Mouse (Mus musculus): ENCODE measurements around the gene Ndrg3. TPM values are rescaled to one million over a fixed set of nuclear protein-coding genes. Genes with fewer than 3 reads are reported as not detected.

Gene Ndrg3
- polyA plus RNA-seq, 1 experiment from 2014 or later = 41.1 TPM

DNA sequence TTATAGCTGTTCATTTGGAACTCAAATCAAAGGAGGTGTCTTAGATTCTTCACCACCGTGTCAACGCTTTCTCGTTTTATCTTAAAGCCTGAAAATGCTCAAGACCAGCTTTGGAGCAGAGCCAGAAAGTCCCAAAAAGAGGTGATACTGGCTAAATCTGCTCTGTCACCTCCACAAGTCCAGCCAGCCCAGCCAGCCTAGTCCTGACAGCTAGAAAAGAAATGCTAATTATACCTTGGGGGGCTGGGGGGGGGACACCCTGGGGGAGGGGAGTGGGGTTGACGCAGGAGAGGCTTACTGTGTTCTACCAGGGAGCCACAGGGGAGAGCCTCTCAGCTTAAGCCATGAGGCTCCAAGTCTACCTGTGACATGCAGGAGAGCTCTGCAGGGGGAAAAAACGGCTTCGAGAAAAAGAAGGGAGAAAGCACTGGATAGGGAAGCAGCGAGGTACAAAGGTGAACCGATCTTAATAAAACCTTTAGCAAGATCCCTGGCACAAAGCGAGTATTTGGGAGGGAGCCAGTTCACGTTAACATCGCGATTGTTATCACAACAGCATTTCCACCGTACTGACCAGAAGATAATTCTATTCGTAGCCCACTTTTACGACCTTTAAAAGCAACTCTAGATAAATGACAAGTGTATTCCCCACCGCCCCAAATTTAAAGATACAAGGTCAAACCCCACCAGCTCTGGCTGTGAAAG is 977 bp downstream of the Ndrg3 start:
- WGBS (ENCODE audit: insufficient replicate concordance) = 3% methylated on average over 16 of the region's 16 CpGs
- peaks cover 26% of the 10 kb centered on the region for H3K36me3 ChIP-seq
- H3K9ac ChIP-seq = peak overlapping the region; percentile 96
- no peaks in the 10 kb centered on the region for H3K27me3 ChIP-seq
- no peak for ATAC-seq (ENCODE audit: low read depth)
- H3K27ac ChIP-seq = peak overlapping the region; percentile 92
- H3K4me2 ChIP-seq = peak overlapping the region; percentile 81
- no peaks in the 10 kb centered on the region for H3K9me3 ChIP-seq (replicated peaks)
- H3K4me1 ChIP-seq (replicated peaks) = peaks cover 53% of the 10 kb centered on the region
- peak; percentile 10 for DNase-seq
- H3K4me3 ChIP-seq (replicated peaks) = peak overlapping the region; percentile 94

- no peaks in the 10 kb centered on the region for H3K9me3 ChIP-seq (replicated peaks)
- H3K4me2 ChIP-seq = 0 out of 2 replicates have a peak overlapping the region, but pooled peaks have one; percentile 4
- H3K36me3 ChIP-seq = peaks cover 3% of the 10 kb centered on the region; the same call in 1 of the 2 replicates
- H3K9ac ChIP-seq = peak overlapping the region; percentile 34; the same call in 1 of the 2 replicates
- peaks cover 65% of the 10 kb centered on the region for H3K4me1 ChIP-seq (replicated peaks)
- no peak overlapping the region for H3K4me3 ChIP-seq (replicated peaks)
- WGBS (ENCODE audit: insufficient replicate concordance) = 42% methylated on average over 3 of the region's 3 CpGs
- ATAC-seq (ENCODE audit: low read depth) (no peak), DNase-seq (no peak)
- no peaks in the 10 kb centered on the region for H3K27me3 ChIP-seq
- peak overlapping the region; percentile 56 for H3K27ac ChIP-seq
These were observed 4.5 kb downstream of the Ndrg3 start for GRCm38 (mm10) chr2:156987316-156987715.

DNA sequence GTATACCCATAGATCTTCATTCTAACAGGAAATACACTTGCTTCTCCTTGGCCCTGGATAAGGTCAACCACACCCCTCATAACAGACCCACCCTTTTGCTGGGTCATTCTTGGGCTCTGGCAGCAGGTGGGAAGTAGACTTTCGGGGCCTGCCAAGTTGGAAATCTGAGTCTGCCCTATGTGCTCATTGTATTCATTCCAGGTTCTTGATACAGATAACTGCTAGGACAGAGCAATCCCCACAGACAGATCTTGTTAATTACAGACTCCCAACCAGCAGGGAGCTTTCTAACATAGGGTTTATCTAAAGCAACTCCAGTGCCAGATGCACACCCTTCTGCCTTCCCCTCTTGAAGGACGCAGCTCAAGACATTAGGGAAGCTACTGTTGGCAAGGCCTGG is 9.0 kb downstream of the Ndrg3 start:
- 27% methylated on average over 2 of the region's 2 CpGs for WGBS (ENCODE audit: insufficient replicate concordance)

GRCm38 (mm10) chr2:156981291-156981690 is 10.6 kb downstream of the Ndrg3 start:
- DNase-seq = no peak
- WGBS (ENCODE audit: insufficient replicate concordance) = 60% methylated on average over 4 of the region's 4 CpGs

More for the DNA sequence above, 9.0 kb downstream of the Ndrg3 start:
- ATAC-seq (ENCODE audit: low read depth) = peak; percentile 97
- no peaks in the 10 kb centered on the region for H3K27me3 ChIP-seq
- peak overlapping the region; percentile 52 for H3K4me2 ChIP-seq
- no peaks in the 10 kb centered on the region for H3K9me3 ChIP-seq (replicated peaks)
- H3K4me1 ChIP-seq (replicated peaks) = peaks cover 58% of the 10 kb centered on the region
- H3K9ac ChIP-seq = peak overlapping the region; percentile 63
- peak; percentile 65 for DNase-seq
- H3K27ac ChIP-seq = peak overlapping the region; percentile 95
- peak overlapping the region; percentile 19 for H3K4me3 ChIP-seq (replicated peaks)
- H3K36me3 ChIP-seq = peaks cover 13% of the 10 kb centered on the region; the same call in 1 of the 2 replicates

GRCm38 (mm10) chr2:156980059-156980458 is 11.8 kb downstream of the Ndrg3 start:
- H3K4me3 ChIP-seq (replicated peaks) = no peak overlapping the region
- DNase-seq (no peak), ATAC-seq (ENCODE audit: low read depth) (no peak)
- no peak overlapping the region for H3K27ac ChIP-seq
- H3K9me3 ChIP-seq (replicated peaks) = no peaks in the 10 kb centered on the region
- peaks cover 19% of the 10 kb centered on the region for H3K36me3 ChIP-seq
- H3K4me1 ChIP-seq (replicated peaks) = peaks cover 51% of the 10 kb centered on the region
- WGBS (ENCODE audit: insufficient replicate concordance) = 71% methylated on average over 2 of the region's 2 CpGs
- H3K9ac ChIP-seq = no peak overlapping the region
- no peaks in the 10 kb centered on the region for H3K27me3 ChIP-seq
- H3K4me2 ChIP-seq = no peak overlapping the region

More at GRCm38 (mm10) chr2:156981291-156981690, 10.6 kb downstream of the Ndrg3 start:
- Histone ChIP-seq H3K9me3 (replicated peaks) (no peaks in the 10 kb centered on the region), H3K27ac (peak overlapping the region; percentile 47; the same call in 1 of the 2 replicates), H3K36me3 (peaks cover 16% of the 10 kb centered on the region; the same call in 1 of the 2 replicates), H3K4me1 (replicated peaks) (peaks cover 51% of the 10 kb centered on the region), H3K27me3 (no peaks in the 10 kb centered on the region), H3K9ac (no peak overlapping the region), H3K4me2 (no peak overlapping the region), H3K4me3 (replicated peaks) (no peak overlapping the region)
- ATAC-seq (ENCODE audit: low read depth) = no peak

GRCm38 (mm10) chr2:156976711-156977110 is 15.1 kb downstream of the Ndrg3 start:
- no peaks in the 10 kb centered on the region for H3K9me3 ChIP-seq (replicated peaks)
- DNase-seq = no peak
- peaks cover 16% of the 10 kb centered on the region for H3K36me3 ChIP-seq
- peaks cover 34% of the 10 kb centered on the region for H3K4me1 ChIP-seq (replicated peaks)
- no peak overlapping the region for H3K4me2 ChIP-seq
- peak overlapping the region; percentile 43; the same call in 1 of the 2 replicates for H3K27ac ChIP-seq
- H3K9ac ChIP-seq = no peak overlapping the region
- no peak for ATAC-seq (ENCODE audit: low read depth)
- H3K4me3 ChIP-seq (replicated peaks) = no peak overlapping the region
- no peaks in the 10 kb centered on the region for H3K27me3 ChIP-seq

GRCm38 (mm10) chr2:156974967-156975366 is 16.9 kb downstream of the Ndrg3 start:
- Histone ChIP-seq H3K27ac (no peak overlapping the region; the same call in 1 of the 2 replicates), H3K27me3 (no peaks in the 10 kb centered on the region), H3K4me1 (replicated peaks) (peaks cover 27% of the 10 kb centered on the region), H3K9ac (no peak overlapping the region), H3K36me3 (peaks cover 11% of the 10 kb centered on the region), H3K4me2 (no peak overlapping the region), H3K4me3 (replicated peaks) (no peak overlapping the region), H3K9me3 (replicated peaks) (no peaks in the 10 kb centered on the region)
- DNase-seq (no peak), ATAC-seq (ENCODE audit: low read depth) (no peak)
- WGBS (ENCODE audit: insufficient replicate concordance) = 37% methylated on average over 2 of the region's 2 CpGs

DNA sequence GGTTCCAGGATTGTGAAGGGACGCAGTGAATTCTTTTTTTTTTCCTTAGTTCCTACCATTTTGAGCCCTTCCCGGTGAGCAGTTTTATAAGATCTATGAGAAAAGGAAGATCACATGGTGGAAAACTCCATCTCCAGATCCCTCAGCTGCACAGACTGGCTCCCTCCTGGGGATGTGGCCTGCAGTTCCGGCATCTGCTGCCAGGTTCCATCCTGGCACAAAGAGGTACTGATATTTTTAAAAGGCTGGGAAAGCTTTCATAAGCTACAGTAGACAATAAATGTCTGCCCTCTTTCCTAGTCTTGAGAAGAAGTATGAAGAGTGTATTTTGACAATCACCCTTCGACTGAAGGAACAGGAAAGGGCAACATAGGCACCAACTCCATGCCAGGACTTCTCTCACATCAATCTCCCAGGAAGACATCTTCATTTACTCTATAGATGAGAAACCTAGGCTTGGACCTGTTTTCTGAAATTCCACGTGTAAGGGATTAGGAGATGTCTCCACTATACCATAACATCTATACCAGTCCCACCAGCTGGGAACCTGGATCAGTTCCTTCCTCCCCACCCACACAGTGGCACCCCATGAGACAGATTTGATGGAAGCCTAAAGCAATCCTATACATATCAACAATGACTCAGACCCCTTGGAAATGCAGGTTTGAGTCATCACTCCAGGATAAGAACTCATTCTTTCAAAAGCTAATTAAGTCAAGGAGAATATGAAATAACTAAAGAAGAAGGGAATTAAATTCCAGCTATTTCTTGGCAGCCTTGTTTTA is 18.3 kb downstream of the Ndrg3 start:
- Histone ChIP-seq H3K9ac (no peak overlapping the region), H3K27me3 (no peaks in the 10 kb centered on the region), H3K36me3 (peaks cover 21% of the 10 kb centered on the region), H3K27ac (no peak overlapping the region), H3K4me3 (replicated peaks) (no peak overlapping the region), H3K9me3 (replicated peaks) (no peaks in the 10 kb centered on the region), H3K4me1 (replicated peaks) (peaks cover 29% of the 10 kb centered on the region), H3K4me2 (no peak overlapping the region)
- ATAC-seq (ENCODE audit: low read depth) (no peak), DNase-seq (no peak)
- WGBS (ENCODE audit: insufficient replicate concordance) = 87% methylated on average over 5 of the region's 5 CpGs

GRCm38 (mm10) chr2:156970253-156970652 is 21.6 kb downstream of the Ndrg3 start:
- Histone ChIP-seq H3K4me2 (no peak overlapping the region), H3K4me3 (replicated peaks) (no peak overlapping the region), H3K27ac (no peak overlapping the region), H3K36me3 (peaks cover 24% of the 10 kb centered on the region), H3K9ac (no peak overlapping the region), H3K27me3 (no peaks in the 10 kb centered on the region), H3K9me3 (replicated peaks) (no peaks in the 10 kb centered on the region), H3K4me1 (replicated peaks) (peaks cover 27% of the 10 kb centered on the region)
- 61% methylated on average over 7 of the region's 7 CpGs for whole genome bisulfite sequencing (ENCODE audit: insufficient replicate concordance)
- ATAC-seq (ENCODE audit: low read depth) (no peak), DNase-seq (no peak)

DNA sequence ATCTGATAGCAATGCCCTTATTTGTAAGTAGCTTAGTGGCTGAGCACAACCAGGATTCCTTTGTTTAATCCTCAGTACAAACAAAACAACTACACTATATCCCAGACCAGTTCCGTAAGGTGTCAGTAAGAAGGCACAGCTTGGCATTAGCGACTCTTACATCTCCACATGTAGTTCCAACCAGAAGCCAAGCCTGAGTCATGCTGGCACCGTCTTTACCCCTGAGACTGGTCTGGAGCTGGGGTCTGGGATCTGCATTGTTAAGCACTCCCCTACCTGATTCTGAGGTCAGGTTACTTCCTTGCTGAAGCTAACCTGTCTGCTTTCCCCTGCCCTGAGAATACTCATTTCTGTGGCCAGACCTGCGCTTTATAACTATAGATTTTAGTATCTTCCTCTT is 23.4 kb downstream of the Ndrg3 start:
- Histone ChIP-seq H3K4me2 (no peak overlapping the region), H3K4me3 (replicated peaks) (no peak overlapping the region), H3K36me3 (peaks cover 31% of the 10 kb centered on the region), H3K27ac (no peak overlapping the region), H3K9ac (no peak overlapping the region), H3K27me3 (no peaks in the 10 kb centered on the region), H3K9me3 (replicated peaks) (no peaks in the 10 kb centered on the region), H3K4me1 (replicated peaks) (peaks cover 27% of the 10 kb centered on the region)
- DNase-seq = no peak
- ATAC-seq (ENCODE audit: low read depth) = no peak
- 85% methylated on average over 4 of the region's 4 CpGs for WGBS (ENCODE audit: insufficient replicate concordance)

- H3K4me2 ChIP-seq = no peak overlapping the region
- peaks cover 33% of the 10 kb centered on the region for H3K36me3 ChIP-seq
- no peak for DNase-seq
- no peaks in the 10 kb centered on the region for H3K27me3 ChIP-seq
- H3K27ac ChIP-seq = no peak overlapping the region
- WGBS (ENCODE audit: insufficient replicate concordance) = 60% methylated on average over 6 of the region's 6 CpGs
- H3K4me1 ChIP-seq (replicated peaks) = peaks cover 27% of the 10 kb centered on the region
- ATAC-seq (ENCODE audit: low read depth) = no peak
- no peak overlapping the region for H3K9ac ChIP-seq
- no peak overlapping the region for H3K4me3 ChIP-seq (replicated peaks)
- no peaks in the 10 kb centered on the region for H3K9me3 ChIP-seq (replicated peaks)
These were observed 24.5 kb downstream of the Ndrg3 start for GRCm38 (mm10) chr2:156967388-156967787.

All from liver, embryonic 13.5 days (tissue).